Mouse (Mus musculus): Measurements from ENCODE around the gene Hsd11b2.
"Not testable (repeated sequence)": the region's sequence is repeated elsewhere in the genome, so short reads cannot be mapped to it uniquely, and the experiment has no call there.

Hsd11b2 gene

DNA sequence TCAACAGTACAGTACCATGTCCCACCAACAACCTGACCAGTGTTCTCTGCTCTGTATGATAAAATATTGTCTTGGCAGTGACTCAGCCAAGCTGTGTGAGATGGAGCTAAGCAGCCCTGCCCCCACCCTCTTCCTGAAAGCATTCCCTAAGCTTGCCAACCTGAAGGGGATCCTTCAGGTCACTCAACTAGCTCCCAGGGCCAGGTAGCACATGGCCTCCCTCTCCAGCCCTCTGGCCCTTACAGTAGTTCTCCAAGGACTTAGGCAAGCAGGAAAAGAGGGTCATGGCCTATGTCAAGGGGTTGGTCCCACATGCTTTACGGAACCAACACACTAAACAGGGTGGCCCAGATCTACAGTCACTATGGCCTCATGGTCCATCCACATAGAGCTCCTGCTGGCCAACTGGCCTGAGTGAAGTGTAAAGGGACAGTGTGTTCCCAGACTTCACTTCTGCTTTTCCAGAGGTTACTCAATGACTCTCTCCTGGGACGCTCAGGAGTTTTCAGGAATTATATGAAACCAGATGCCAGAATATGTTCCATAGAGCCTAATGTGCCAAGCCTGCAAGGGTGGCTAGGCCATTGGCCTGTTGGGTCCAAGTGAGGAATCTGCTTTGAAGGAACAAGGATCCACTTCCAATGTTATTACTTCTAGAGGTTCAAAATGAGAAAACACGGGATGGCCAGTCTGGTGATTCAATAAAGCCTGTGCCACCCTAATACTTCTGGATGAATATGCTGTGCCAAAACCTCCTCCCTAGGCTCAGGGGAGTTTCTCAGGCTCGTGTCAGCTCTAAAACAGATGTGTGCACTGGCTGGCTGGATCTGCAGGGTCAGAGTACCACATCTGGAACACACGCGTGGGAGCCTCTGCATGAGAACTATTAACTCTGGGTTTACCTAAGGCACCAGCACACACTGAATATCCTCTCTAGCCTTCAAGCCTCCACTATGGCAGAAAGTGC lies 28.1 kb downstream of the Hsd11b2 start:
- DNase-seq (ENCODE audit: low read depth, low spot score) = no peak
- H3K27me3 ChIP-seq (ENCODE audit: control insufficient read depth, insufficient read depth, low read length, poor library complexity, severe bottlenecking) = no peaks in the 10 kb centered on the region
- no peaks in the 10 kb centered on the region for H3K36me3 ChIP-seq (ENCODE audit: control insufficient read depth, insufficient read depth, low read length, poor library complexity, severe bottlenecking)

DNA sequence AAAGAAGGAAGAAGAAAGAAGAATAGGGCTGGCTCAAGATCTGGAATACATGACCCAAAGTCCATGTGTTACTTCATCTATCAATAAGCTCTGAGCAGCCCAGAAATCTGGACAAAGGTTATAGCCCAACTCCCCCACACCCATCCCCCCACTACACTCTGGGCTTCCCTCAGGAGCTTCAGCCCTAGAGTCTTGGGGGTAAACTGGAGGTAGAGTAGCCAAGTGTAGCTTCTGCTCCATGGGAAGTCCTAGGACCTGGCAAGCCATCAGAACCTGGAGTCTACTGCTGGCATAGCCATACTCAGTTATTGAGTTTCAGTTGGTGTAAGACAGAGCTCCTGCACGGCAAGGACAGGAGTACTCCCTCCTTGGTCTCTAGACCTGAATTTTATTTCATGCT lies 31.0 kb downstream of the Hsd11b2 start:
- Histone ChIP-seq H3K27me3 (ENCODE audit: control insufficient read depth, insufficient read depth, low read length, poor library complexity, severe bottlenecking) (no peaks in the 10 kb centered on the region), H3K36me3 (ENCODE audit: control insufficient read depth, insufficient read depth, low read length, poor library complexity, severe bottlenecking) (0 out of 2 replicates have a peak, but pooled peaks cover 2% of the 10 kb centered on the region)
- no peak for DNase-seq (ENCODE audit: low read depth, low spot score)

DNA sequence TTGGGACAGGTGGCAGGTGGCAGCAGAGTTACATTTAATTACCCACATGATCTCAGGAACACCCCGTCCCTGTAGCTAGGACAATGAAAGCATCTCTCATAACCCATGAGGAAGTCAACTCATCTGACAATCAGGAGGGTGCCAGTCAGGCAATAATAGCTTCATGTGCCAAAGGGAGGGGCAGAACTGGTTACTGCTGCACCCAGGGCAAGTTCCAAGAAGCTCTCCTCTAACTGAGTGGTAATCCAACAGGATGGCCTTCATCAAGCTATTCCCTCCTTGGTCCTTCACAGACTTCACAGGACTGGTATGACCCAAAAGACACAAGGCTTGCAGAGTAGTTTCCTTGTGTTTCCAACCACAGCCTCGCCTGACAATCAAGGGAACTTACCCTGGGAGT lies 31.5 kb downstream of the Hsd11b2 start:
- H3K36me3 ChIP-seq (ENCODE audit: control insufficient read depth, insufficient read depth, low read length, poor library complexity, severe bottlenecking) = 0 out of 2 replicates have a peak, but pooled peaks cover 2% of the 10 kb centered on the region
- DNase-seq (ENCODE audit: low read depth, low spot score) = no peak
- H3K27me3 ChIP-seq (ENCODE audit: control insufficient read depth, insufficient read depth, low read length, poor library complexity, severe bottlenecking) = no peaks in the 10 kb centered on the region

DNA sequence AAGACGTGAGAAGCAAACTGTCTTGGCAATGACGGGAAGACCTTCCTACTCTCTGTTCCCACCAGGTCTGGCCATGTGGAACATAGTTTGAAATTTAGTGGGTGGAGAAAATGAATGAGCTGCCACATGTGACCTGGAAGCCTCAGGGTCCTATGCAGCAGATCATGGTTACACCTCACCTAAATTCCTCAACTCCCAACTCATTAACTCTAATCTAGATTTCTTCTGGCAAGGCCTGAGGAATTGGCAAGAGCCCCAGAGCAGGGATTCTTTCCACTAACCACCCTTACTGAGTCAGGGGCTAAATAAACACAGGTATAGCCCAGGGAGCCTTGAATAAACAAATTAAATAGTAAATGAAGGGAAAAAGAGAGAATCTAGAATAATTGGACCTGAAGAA lies 33.5 kb downstream of the Hsd11b2 start:
- DNase-seq (ENCODE audit: low read depth, low spot score) = no peak
- Histone ChIP-seq H3K36me3 (ENCODE audit: control insufficient read depth, insufficient read depth, low read length, poor library complexity, severe bottlenecking) (0 out of 2 replicates have a peak, but pooled peaks cover 2% of the 10 kb centered on the region), H3K27me3 (ENCODE audit: control insufficient read depth, insufficient read depth, low read length, poor library complexity, severe bottlenecking) (no peaks in the 10 kb centered on the region)

DNA sequence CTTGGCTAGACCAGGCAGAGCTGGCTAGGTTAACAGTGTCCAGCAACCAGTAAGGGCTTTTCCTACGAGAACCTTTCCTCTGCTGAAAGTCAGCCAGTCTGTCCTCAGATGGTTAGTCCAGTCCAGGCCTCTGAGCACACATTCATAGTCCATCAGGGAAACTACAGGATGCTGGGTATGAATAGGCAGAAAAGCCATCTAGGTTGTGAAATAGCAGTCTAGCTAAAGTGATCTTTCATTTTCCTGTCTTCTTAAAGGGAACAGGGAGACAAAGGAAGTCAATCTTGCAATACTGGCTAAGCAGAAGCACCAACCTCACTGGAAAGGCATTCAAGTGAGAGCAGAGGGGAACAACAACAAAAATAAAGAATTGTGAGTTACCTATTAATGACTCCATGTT lies 34.3 kb downstream of the Hsd11b2 start:
- no peak for DNase-seq (ENCODE audit: low read depth, low spot score)
- no peaks in the 10 kb centered on the region for H3K27me3 ChIP-seq (ENCODE audit: control insufficient read depth, insufficient read depth, low read length, poor library complexity, severe bottlenecking)
- 0 out of 2 replicates have a peak, but pooled peaks cover 2% of the 10 kb centered on the region for H3K36me3 ChIP-seq (ENCODE audit: control insufficient read depth, insufficient read depth, low read length, poor library complexity, severe bottlenecking)

DNA sequence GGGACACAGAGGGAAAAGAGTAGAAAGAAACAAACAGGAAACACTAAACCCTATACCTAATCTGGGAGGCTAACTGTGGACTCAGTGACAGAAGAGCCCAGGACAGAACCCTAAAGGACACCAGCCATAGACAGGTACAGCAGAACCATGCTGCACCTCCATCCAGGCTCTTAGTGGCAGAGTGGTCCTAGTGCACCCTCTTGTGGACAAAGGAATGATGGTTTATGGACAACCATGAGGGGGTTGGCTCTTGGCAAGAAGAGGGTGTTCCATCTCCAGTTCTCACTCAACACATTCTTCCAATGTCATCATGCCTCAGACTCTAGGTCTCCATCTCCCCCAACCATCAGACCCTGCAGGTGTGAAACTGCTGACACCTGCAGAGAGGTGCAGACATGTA lies 35.5 kb downstream of the Hsd11b2 start:
- 0 out of 2 replicates have a peak, but pooled peaks cover 2% of the 10 kb centered on the region for H3K36me3 ChIP-seq (ENCODE audit: control insufficient read depth, insufficient read depth, low read length, poor library complexity, severe bottlenecking)
- peak; percentile 81 for DNase-seq (ENCODE audit: low read depth, low spot score)
- H3K27me3 ChIP-seq (ENCODE audit: control insufficient read depth, insufficient read depth, low read length, poor library complexity, severe bottlenecking) = no peaks in the 10 kb centered on the region

DNA sequence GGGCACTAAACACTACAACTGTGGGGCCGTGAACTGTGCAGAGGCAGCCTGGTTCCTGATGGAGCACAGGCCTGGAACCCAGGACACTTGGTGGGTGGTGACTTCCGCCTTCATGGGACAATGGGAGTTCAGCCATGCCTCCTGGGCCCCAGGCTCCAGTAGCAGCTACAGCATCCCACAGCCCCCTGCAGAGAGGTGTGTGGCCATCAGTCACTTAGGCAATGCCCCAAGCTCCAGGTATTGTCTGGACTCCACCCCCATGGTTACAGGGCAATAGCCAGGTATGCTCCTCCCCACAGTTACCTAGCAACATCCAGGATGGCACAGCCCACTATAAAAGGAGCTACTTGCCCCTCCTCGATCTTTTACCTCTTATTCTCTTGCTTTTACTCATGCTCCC lies 36.7 kb downstream of the Hsd11b2 start:
- DNase-seq (ENCODE audit: low read depth, low spot score) = no peak
- Histone ChIP-seq H3K36me3 (ENCODE audit: control insufficient read depth, insufficient read depth, low read length, poor library complexity, severe bottlenecking) (0 out of 2 replicates have a peak, but pooled peaks cover 2% of the 10 kb centered on the region), H3K27me3 (ENCODE audit: control insufficient read depth, insufficient read depth, low read length, poor library complexity, severe bottlenecking) (no peaks in the 10 kb centered on the region)

DNA sequence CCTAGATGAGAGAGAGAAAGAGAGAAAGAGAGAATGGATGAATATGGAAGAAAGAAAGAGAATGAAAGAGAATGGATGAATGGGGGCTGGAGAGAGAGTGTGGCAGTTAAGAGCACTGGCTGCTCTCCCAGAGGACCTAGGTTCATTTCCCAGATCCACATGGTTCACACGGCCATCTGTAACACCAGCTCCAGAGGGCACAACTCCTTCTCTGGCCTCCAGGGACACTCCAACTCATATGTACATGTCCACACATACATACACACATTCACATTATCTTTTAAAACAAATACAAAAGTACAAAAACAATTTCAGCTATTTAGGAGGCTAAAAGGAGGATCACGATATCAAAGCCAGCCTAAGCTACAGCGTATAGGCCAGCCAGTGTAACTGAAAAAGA lies 44.3 kb downstream of the Hsd11b2 start:
- no peaks in the 10 kb centered on the region for H3K36me3 ChIP-seq (ENCODE audit: control insufficient read depth, insufficient read depth, low read length, poor library complexity, severe bottlenecking)
- H3K27me3 ChIP-seq (ENCODE audit: control insufficient read depth, insufficient read depth, low read length, poor library complexity, severe bottlenecking) = no peaks in the 10 kb centered on the region
- no peak for DNase-seq (ENCODE audit: low read depth, low spot score)

DNA sequence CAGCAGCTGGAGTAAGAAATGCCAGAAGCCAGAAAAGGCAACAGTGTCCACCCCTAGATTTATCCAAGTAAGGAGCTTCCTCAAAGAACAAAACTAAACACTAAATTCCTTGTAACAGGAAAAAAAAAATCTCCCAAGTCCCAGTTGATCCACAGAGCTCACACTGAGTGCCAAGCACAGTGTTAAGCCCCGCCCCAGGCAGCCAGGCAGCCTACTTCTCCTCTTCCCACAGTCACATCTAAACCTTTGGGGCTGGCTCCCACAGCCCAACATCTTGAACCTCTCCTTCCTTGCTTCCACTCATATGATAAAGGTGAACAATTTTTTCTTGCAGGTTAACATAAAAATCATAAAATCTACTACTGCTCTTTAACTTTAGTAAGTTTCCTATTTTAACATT lies 45.3 kb downstream of the Hsd11b2 start:
- no peaks in the 10 kb centered on the region for H3K36me3 ChIP-seq (ENCODE audit: control insufficient read depth, insufficient read depth, low read length, poor library complexity, severe bottlenecking)
- H3K27me3 ChIP-seq (ENCODE audit: control insufficient read depth, insufficient read depth, low read length, poor library complexity, severe bottlenecking) = no peaks in the 10 kb centered on the region
- no peak for DNase-seq (ENCODE audit: low read depth, low spot score)

DNA sequence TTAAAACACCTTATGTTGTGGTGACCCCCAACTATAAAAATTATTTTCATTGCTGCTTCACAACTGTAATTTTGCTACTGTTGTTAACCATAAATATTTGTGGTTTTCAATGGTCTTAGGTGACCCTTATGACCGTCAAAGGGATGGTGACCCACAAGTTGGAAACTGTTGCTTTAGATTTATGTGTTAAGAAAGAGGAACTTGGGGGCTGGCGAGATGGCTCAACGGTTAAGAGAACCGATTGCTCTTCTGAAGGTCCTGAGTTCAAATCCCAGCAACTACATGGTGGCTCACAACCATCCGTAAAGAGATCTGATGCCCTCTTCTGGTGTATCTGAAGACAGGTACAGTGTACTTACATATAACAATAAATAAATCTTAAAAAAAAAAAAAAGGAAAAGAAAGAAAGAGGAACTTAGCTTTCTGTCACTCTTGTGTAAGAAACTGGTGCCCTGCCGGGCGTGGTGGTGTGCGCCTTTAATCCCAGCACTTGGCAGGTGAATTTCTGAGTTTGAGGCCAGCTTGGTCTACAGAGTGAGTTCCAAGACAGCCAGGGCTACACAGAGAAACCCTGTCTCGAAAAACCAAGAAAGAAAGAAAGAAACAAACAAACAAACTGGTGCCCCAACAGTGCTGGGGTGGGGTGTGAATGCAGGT lies 46.1 kb downstream of the Hsd11b2 start:
- H3K27me3 ChIP-seq (ENCODE audit: control insufficient read depth, insufficient read depth, low read length, poor library complexity, severe bottlenecking); H3K36me3 ChIP-seq (ENCODE audit: control insufficient read depth, insufficient read depth, low read length, poor library complexity, severe bottlenecking): not testable (repeated sequence)
- DNase-seq (ENCODE audit: low read depth, low spot score) = peak; percentile 71

DNA sequence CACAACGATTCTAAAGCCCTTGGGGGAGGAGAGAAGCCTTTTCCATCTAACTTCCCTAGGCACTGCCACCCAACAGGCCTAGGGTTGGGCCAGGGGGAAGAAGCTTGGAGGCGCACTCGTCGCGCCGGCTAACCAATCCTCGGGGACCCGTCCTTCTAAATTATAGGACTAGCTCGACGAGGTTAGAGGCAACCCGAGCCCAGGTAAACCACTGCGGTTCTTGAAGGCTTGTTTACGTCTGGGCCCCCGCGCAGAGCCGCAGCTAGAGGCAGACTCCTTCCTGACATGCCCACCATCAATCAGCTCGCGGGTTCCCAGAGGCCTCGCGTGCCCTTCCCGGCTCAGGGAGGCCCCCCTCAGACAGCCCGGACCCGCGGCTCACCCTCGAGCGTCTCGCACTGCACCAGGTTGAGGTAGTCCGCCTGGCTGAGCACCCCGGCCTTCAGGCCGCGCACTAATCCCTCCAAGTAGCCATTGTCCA lies 46.9 kb downstream of the Hsd11b2 start:
- H3K36me3 ChIP-seq (ENCODE audit: control insufficient read depth, insufficient read depth, low read length, poor library complexity, severe bottlenecking) = no peaks in the 10 kb centered on the region
- DNase-seq (ENCODE audit: low read depth, low spot score) = peak; percentile 55
- H3K27me3 ChIP-seq (ENCODE audit: control insufficient read depth, insufficient read depth, low read length, poor library complexity, severe bottlenecking) = no peaks in the 10 kb centered on the region

DNA sequence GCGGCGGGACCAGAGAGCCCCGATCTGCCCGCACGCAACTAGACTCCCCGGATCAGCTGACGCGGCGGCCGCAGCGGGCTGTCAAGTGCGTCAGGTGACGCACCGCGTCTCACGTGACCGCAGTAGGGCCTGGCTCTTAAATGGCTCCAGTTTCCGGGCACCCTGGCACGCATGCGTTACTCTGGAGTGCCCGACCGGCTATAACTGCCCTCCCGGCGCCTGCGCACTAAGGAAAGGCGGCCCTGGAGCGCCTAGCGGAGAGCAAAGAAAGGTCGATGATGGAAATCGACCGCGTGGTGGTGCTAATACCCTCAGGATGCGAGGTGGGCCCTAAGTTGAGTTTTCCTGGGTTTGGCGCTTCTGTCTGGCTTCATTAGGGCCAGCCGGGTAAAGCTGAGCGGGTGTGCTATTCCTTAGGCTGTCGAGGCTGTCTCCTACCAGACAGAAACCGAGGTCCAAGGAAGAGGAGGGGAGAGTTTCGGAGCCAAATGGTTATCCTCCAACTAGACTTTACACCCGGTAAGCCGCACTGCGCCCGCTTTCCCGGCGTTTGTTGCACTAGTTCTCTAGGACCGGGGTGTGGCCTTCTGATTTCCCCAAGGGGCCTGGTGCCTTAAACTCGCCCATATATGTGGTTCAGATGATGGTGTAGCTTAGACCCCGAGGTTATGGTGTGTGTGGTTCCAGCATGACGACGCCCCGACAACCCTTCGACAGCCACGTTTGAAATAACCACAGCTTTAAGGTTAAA lies 47.6 kb downstream of the Hsd11b2 start, which contains the start of gene Atp6v0d1:
TSS of gene Atp6v0d1 (minus strand) at position 96 of the 751 bp plus-strand sequence.
- peak; percentile 100 for DNase-seq (ENCODE audit: low read depth, low spot score)
- no peaks in the 10 kb centered on the region for H3K36me3 ChIP-seq (ENCODE audit: control insufficient read depth, insufficient read depth, low read length, poor library complexity, severe bottlenecking)
- no peaks in the 10 kb centered on the region for H3K27me3 ChIP-seq (ENCODE audit: control insufficient read depth, insufficient read depth, low read length, poor library complexity, severe bottlenecking)

DNA sequence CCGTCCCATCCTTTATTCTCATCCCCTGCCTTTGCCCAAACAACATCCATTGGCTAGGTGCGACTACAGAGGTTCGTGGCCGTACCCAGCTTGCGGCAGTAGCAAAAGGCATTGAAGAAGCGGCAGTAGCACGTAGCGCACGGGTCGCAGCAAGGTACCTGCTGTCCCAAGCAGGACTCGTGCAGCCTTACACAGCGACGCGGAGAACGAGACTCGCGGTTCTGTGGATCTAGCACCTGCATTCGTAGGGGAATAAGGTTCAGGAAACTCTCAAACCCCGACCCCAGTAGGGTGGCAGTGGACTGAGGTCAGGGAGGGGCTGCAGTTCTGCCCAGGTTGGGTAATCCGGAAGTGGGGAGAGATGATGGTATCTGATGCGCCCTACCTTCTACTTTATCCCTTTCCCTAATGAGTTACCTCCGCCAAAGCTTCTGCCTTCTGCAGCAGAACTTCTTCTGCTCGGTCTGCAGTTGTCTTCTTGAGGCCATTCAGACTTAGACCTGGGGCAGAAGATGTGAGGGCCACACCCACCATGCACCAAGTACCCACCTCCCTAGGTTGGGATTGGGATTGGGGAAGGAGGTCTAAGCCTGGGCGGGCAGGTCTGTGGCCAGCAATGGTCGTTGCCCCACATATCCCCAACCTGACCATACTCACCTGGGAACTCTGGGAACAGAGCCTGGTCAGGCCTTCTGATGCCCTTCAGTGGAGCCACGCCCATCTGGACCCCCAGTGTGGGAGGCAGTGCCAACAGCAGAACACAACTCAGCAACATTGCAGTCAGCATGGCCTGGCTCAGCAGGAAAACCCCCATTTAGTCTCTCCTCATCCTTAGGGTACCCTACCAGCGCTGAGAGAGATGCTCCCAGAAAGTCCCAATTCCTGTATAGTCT lies 48.4 kb downstream of the Hsd11b2 start:
- no peaks in the 10 kb centered on the region for H3K36me3 ChIP-seq (ENCODE audit: control insufficient read depth, insufficient read depth, low read length, poor library complexity, severe bottlenecking)
- no peaks in the 10 kb centered on the region for H3K27me3 ChIP-seq (ENCODE audit: control insufficient read depth, insufficient read depth, low read length, poor library complexity, severe bottlenecking)
- peak; percentile 50 for DNase-seq (ENCODE audit: low read depth, low spot score)

DNA sequence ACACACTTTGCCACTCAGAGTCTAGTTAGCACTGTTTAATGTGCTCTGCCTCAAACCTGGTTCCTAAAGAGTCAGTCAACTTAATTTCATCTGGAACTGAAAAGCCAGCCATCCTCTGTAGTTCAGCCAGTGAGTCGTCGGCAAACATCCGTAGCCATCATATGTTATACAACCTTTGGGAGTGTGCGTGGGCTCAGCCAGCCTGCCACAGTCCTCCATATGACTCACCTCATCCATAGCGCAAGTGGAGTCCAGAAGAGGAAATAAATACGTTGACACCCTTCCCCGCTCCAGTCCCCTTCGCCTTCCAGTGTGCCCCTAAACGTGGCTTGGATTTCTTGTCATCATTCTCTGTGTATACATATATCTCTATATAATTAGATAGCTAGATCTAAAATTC lies 53.3 kb downstream of the Hsd11b2 start:
- Histone ChIP-seq H3K27me3 (ENCODE audit: control insufficient read depth, insufficient read depth, low read length, poor library complexity, severe bottlenecking) (no peaks in the 10 kb centered on the region), H3K36me3 (ENCODE audit: control insufficient read depth, insufficient read depth, low read length, poor library complexity, severe bottlenecking) (no peaks in the 10 kb centered on the region)
- no peak for DNase-seq (ENCODE audit: low read depth, low spot score)
